Mouse (Mus musculus): Measurements from ENCODE around the gene Rwdd1. TPM values are rescaled to one million over a fixed set of nuclear protein-coding genes. Genes with fewer than 3 reads are reported as not detected.

Gene Rwdd1
- polyA plus RNA-seq (2012; rRNA removed): 15.7 and 30.7 TPM in 2 replicates
- polyA plus RNA-seq (2014; fragmentation: Nextera tagmentation; extraction: Ambion mirVana): 47.6 and 49.6 TPM in 2 replicates

DNA sequence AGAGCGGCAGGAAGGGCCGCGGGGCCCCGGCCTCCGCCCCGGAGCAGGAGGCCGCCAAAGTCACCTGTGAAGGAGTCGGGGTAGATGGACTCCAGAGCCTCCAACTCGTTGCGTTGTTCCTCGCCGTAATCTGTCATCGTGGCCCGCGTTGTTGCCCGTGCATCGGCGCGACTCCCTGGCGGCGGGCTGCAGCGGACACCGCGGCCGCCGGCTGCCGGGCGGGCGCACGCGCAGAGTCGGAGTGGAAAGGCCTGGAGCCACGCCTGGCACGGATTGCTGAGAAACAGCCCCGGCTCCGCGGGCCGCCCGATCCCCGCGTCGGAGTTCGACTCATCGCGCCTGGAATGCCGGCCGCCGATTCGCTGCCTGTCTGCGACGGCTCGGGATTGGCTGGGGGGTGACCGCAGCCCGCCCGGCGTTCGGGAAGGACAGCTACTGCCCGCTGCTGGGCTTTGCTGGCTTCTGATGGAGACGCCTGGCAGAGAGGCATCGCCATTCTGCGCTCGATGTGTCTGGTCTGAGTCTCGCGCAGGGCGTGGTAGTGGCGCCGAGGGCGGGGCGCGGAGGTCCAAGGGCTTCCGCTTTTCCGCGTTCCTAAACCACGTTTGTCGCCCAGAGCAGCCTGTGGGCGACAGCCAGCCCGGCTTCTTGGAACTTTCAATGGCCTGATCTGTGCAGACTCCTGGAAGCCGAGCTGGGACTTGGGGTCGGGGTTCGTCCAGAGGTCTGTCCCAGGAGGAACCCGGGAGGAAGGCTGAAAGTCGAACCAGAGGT is at the start of gene Rwdd1:
Gene Rwdd1 (minus strand): TSS at position 323 of the 774 bp plus-strand sequence.
- H3K9ac ChIP-seq (replicated peaks): peak within 1 kb of the TSS; percentile 77
- peak within 1 kb of the TSS; percentile 89 for H3K27ac ChIP-seq
- peak within 1 kb of the TSS; percentile 80 to 87 for H3K4me3 ChIP-seq (ENCODE audit: insufficient read depth in 1 of 2, low read depth in 2 of 2, low read length in 2 of 2)
- TF ChIP-seq CTCF (IDR thresholded peaks at IDR 0.05; ENCODE audit: low read depth) (peak; percentile 51), EP300 (IDR thresholded peaks at IDR 0.05; ENCODE audit: low read depth) (no peak)
- H3K36me3 ChIP-seq (replicated peaks; ENCODE audit: control insufficient read depth, insufficient read depth, low read depth): no peaks in the 10 kb centered on the region; the same call in 1 of the 2 replicates
- DNase-seq (ENCODE audit: low read depth in 3 of 3, low spot score in 3 of 3) (peak; percentile 91 to 92 (median 91)), ATAC-seq (ENCODE audit: insufficient read depth) (peak; percentile 98)
- H3K4me1 ChIP-seq (replicated peaks; ENCODE audit: control insufficient read depth in 2 of 2, insufficient read depth in 2 of 2, low read length in 1 of 2): peaks cover 9 to 19% of the 10 kb centered on the region in 2 experiments
- H3K4me2 ChIP-seq (ENCODE audit: low read depth): peak within 1 kb of the TSS; percentile 86
- H3K9me3 ChIP-seq (ENCODE audit: control insufficient read depth, low read length): no peaks in the 10 kb centered on the region
- WGBS (ENCODE audit: insufficient replicate concordance): under 1% methylated on average over 82 of the region's 82 CpGs
- no peaks in the 10 kb centered on the region for H3K27me3 ChIP-seq (ENCODE audit: control insufficient read depth, insufficient read depth, low read length)

DNA sequence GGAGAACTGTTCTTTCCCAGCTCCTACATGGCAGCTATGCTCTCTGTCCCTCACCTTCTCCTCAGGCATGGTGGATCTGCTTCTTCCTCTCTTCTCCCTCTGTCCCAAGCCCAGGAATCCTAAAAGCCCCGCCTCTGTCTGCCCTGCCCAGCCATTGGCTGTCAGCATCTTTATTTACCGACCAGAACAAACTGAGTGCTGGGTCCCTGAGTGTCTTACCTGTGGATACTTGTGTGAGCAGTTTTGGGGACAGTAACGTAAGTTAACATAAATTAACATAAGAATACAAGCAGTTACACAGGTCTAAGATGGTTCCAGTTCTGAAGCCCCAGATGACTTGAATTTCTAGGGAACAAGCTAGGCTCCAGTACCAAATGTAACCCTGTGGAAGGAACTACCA is 47.2 kb upstream of the Rwdd1 start:
- no peaks in the 10 kb centered on the region for H3K27me3 ChIP-seq (ENCODE audit: control insufficient read depth, insufficient read depth, low read length)
- H3K9me3 ChIP-seq (ENCODE audit: control insufficient read depth, low read length): no peaks in the 10 kb centered on the region
- no peaks in the 10 kb centered on the region for H3K4me1 ChIP-seq (replicated peaks; ENCODE audit: control insufficient read depth in 2 of 2, insufficient read depth in 2 of 2, low read length in 1 of 2)
- no peak overlapping the region for H3K4me2 ChIP-seq (ENCODE audit: low read depth)
- no peak overlapping the region for H3K27ac ChIP-seq
- no peak overlapping the region for H3K4me3 ChIP-seq (ENCODE audit: insufficient read depth in 1 of 2, low read depth in 2 of 2, low read length in 2 of 2)
- no peak for TF ChIP-seq EP300 (IDR thresholded peaks at IDR 0.05; ENCODE audit: low read depth)
- no peak for TF ChIP-seq CTCF (IDR thresholded peaks at IDR 0.05; ENCODE audit: low read depth)
- H3K36me3 ChIP-seq (replicated peaks; ENCODE audit: control insufficient read depth, insufficient read depth, low read depth): no peaks in the 10 kb centered on the region
- 39% methylated on average over 3 of the region's 3 CpGs for WGBS (ENCODE audit: insufficient replicate concordance)
- no peak for ATAC-seq (ENCODE audit: insufficient read depth)
- DNase-seq (ENCODE audit: low read depth in 3 of 3, low spot score in 3 of 3): no peak
- H3K9ac ChIP-seq (replicated peaks): no peak overlapping the region

DNA sequence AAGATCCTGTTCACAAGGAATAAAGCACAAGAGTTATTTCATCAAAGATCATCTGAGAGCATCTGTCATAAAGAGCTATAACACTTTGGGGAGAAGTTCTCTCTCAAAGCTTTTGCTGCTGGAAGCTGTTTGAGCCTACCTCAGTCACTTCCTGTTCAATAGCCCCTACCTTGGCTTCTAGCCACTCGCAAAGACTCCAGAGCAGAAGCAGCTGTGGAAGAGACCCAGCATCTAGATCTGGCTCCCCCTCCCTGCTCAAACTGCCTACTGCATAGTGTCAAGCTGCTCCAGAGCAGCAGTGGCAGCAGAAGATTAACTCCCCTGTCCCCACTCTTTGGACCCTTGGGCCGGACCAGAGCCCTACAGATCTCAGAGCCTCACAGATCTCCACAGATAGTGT is 34.6 kb upstream of the Rwdd1 start:
- ATAC-seq (ENCODE audit: insufficient read depth): no peak
- H3K4me1 ChIP-seq (replicated peaks; ENCODE audit: control insufficient read depth in 2 of 2, insufficient read depth in 2 of 2, low read length in 1 of 2): no peaks in the 10 kb centered on the region
- TF ChIP-seq CTCF (IDR thresholded peaks at IDR 0.05; ENCODE audit: low read depth): no peak
- no peak for TF ChIP-seq EP300 (IDR thresholded peaks at IDR 0.05; ENCODE audit: low read depth)
- H3K4me2 ChIP-seq (ENCODE audit: low read depth): no peak overlapping the region
- H3K4me3 ChIP-seq (ENCODE audit: insufficient read depth in 1 of 2, low read depth in 2 of 2, low read length in 2 of 2): no peak overlapping the region
- H3K27me3 ChIP-seq (ENCODE audit: control insufficient read depth, insufficient read depth, low read length): no peaks in the 10 kb centered on the region
- no peaks in the 10 kb centered on the region for H3K9me3 ChIP-seq (ENCODE audit: control insufficient read depth, low read length)
- no peak overlapping the region for H3K27ac ChIP-seq
- WGBS (ENCODE audit: insufficient replicate concordance): 51% methylated on average over 2 of the region's 2 CpGs
- no peaks in the 10 kb centered on the region for H3K36me3 ChIP-seq (replicated peaks; ENCODE audit: control insufficient read depth, insufficient read depth, low read depth)
- no peak for DNase-seq (ENCODE audit: low read depth in 3 of 3, low spot score in 3 of 3)
- no peak overlapping the region for H3K9ac ChIP-seq (replicated peaks)

DNA sequence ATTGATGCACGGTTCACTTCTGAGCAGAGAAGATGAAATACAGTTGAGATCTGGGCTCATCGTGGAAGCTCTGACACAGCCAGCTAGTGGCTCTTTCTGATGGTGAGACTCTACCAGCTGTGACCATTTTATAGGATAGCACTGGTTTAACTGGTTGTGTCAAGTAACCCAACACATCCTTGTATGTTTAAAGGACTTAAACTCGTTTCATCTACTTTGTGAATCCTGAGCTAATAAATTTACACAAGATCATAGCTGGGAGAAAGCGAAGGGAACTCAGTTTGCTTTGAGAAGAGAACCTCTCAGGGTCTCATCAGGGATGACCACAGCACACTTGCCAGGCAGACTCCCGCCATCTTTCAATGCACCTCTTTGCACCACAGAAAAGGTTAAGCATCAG is 24.8 kb upstream of the Rwdd1 start, which contains the start of gene Calhm4:
Gene Calhm4 (minus strand): TSS at position 101 of the 400 bp plus-strand sequence.
- Histone ChIP-seq H3K9me3 (ENCODE audit: control insufficient read depth, low read length) (no peaks in the 10 kb centered on the region), H3K27me3 (ENCODE audit: control insufficient read depth, insufficient read depth, low read length) (no peaks in the 10 kb centered on the region), H3K27ac (no peak within 1 kb of the TSS), H3K4me3 (ENCODE audit: insufficient read depth in 1 of 2, low read depth in 2 of 2, low read length in 2 of 2) (no peak within 1 kb of the TSS), H3K4me2 (ENCODE audit: low read depth) (no peak within 1 kb of the TSS), H3K4me1 (replicated peaks; ENCODE audit: control insufficient read depth in 2 of 2, insufficient read depth in 2 of 2, low read length in 1 of 2) (no peaks in the 10 kb centered on the region), H3K36me3 (replicated peaks; ENCODE audit: control insufficient read depth, insufficient read depth, low read depth) (no peaks in the 10 kb centered on the region), H3K9ac (replicated peaks) (no peak within 1 kb of the TSS)
- WGBS (ENCODE audit: insufficient replicate concordance): 52% methylated on average over 5 of the region's 5 CpGs
- TF ChIP-seq CTCF (IDR thresholded peaks at IDR 0.05; ENCODE audit: low read depth) (no peak), EP300 (IDR thresholded peaks at IDR 0.05; ENCODE audit: low read depth) (no peak)
- ATAC-seq (ENCODE audit: insufficient read depth) (no peak), DNase-seq (ENCODE audit: low read depth in 3 of 3, low spot score in 3 of 3) (no peak)

DNA sequence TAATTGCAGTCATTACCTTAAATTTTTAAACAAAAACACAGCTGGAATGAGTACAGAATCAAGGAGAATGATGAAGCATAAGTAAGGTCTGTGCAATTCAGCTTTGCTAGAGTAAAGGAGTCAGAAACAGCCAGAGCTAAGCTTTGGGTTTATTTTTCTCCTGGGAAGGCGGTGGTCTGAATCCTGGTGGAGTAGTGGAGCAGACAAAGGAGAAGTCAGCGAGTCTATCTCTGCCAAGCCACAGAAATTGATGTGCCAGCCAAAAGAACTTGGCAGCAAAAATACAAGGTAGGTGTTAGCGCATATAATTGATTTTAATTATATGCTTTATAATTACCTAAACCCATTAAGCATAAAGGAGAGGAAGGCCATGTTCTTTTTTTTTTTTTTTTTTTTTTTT is 18.0 kb upstream of the Rwdd1 start, which contains the start of gene Trappc3l:
Gene Trappc3l (plus strand): TSS at position 197 of the 400 bp plus-strand sequence.
- DNase-seq (ENCODE audit: low read depth in 3 of 3, low spot score in 3 of 3) (no peak), ATAC-seq (ENCODE audit: insufficient read depth) (no peak)
- Histone ChIP-seq H3K9me3 (ENCODE audit: control insufficient read depth, low read length) (no peaks in the 10 kb centered on the region), H3K9ac (replicated peaks) (no peak within 1 kb of the TSS), H3K27ac (no peak within 1 kb of the TSS), H3K36me3 (replicated peaks; ENCODE audit: control insufficient read depth, insufficient read depth, low read depth) (no peaks in the 10 kb centered on the region), H3K27me3 (ENCODE audit: control insufficient read depth, insufficient read depth, low read length) (no peaks in the 10 kb centered on the region), H3K4me1 (replicated peaks; ENCODE audit: control insufficient read depth in 2 of 2, insufficient read depth in 2 of 2, low read length in 1 of 2) (no peaks in the 10 kb centered on the region), H3K4me2 (ENCODE audit: low read depth) (no peak within 1 kb of the TSS), H3K4me3 (ENCODE audit: insufficient read depth in 1 of 2, low read depth in 2 of 2, low read length in 2 of 2) (no peak within 1 kb of the TSS)
- TF ChIP-seq CTCF (IDR thresholded peaks at IDR 0.05; ENCODE audit: low read depth): no peak
- TF ChIP-seq EP300 (IDR thresholded peaks at IDR 0.05; ENCODE audit: low read depth): no peak
- 61% methylated on average over 3 of the region's 3 CpGs for WGBS (ENCODE audit: insufficient replicate concordance)

Measured in liver, embryonic 14.5 days (tissue).